Mouse (Mus musculus): Measurements from ENCODE around the gene Gfm2.

Gene Gfm2

DNA sequence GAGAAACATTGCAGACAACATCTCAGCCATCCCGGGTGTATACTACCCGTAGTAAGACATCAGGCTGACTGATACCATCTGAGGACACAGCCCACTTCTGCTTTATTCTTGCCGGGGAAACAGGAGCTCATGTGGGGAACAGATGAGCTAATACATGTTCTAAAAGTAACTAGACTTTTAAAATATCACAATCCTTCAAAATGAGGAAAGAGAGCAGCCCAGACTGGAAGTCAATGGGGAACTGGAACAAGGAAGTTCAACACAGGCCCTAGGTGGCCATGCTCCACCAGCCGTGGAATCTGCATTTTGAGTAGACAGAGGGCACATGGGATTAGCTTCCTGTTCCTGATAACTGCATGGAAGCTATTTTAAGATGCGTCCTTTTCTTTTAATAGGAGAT, 50.0 kb downstream of the Gfm2 start:
- peak; percentile 36 for DNase-seq (ENCODE audit: low read depth)

DNA sequence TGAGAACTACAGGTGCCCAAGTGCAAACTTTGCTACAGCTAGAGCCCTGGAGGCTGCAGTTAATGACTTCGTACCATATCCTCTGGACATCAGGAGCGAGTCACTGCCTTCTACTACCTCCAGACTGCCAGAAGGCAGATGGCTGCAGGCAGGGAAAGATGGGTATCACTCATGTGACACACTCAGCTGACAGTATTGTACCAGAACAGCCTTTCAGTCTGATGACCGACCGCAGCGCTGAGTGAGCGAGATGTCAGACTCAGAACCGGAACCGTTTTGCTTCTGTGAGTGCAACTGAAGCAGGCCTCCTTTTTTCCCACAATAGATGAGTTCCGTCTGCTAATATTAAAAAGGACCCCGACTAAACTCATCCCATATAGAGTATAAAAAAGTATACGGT, 54.9 kb downstream of the Gfm2 start:
- DNase-seq (ENCODE audit: low read depth), result no peak

DNA sequence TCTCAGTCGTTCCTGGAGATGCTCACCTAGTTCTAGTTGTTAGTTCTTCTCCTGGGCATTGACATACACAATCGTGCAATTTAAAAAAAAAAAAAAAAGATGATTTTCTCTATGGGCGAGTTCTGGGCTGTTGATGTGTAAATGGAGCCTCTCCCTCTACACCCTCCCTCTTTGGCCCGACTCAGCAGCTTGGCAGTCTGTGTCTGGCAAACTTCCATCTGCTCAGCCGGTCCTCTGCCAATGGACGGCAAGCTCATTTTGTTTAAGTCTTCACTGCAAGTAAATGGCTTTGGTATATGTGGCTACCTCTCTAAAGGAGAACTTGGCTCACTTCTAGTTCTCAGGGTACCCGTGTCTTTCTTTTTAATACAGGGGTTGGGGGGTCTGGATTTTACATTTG, 55.7 kb downstream of the Gfm2 start:
- DNase-seq (ENCODE audit: low read depth), result no peak

DNA sequence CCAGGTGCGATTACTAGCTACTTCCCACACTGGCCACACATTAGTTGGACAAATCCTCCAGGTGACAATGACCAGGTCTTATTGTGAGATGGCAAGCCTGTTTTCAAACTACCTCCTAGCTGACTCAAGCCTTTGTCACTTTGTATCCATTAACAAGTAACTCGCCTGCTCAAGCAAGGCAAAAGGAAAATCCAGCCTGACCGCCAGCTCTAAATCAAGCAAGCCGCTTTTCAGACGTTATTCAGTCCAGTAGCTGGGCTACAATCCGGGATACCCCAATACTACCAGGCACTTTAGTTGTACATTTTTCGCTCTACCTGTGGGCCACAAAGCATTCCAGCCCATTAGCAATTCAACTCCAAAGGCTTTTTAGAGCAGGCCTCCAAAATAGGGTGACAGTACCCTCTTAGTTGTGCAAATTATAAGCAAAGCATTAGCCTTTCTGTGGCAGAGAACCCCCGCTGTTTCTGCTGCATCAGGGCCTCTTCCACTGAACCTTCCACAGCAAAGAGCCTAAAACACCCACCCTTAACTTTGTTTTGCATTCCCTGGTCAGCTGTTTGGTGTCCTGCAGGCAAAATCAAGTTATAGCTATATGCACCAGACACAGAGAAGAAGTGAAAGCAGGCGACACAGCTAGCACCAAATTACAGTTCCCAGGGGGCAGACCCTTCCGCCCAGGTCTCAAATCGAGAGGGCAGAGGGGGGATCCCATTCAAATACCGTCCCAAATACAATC, 58.6 kb downstream of the Gfm2 start:
- no peak for DNase-seq (ENCODE audit: low read depth)

DNA sequence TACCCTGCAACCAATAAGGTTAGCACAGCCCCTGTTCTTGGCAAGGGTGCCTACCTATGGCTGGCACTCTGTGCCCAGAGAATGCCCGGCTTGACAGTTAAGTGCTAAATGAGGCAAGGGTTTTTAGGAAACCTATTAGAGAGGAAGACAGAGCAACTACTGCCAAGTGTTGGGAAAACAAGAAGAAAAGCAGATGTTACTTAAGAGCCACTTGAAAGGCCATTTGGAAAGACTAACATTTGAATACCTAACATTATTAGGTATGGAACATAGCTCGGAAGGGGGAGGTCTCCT, 59.1 kb downstream of the Gfm2 start:
- DNase-seq (ENCODE audit: low read depth), result no peak

DNA sequence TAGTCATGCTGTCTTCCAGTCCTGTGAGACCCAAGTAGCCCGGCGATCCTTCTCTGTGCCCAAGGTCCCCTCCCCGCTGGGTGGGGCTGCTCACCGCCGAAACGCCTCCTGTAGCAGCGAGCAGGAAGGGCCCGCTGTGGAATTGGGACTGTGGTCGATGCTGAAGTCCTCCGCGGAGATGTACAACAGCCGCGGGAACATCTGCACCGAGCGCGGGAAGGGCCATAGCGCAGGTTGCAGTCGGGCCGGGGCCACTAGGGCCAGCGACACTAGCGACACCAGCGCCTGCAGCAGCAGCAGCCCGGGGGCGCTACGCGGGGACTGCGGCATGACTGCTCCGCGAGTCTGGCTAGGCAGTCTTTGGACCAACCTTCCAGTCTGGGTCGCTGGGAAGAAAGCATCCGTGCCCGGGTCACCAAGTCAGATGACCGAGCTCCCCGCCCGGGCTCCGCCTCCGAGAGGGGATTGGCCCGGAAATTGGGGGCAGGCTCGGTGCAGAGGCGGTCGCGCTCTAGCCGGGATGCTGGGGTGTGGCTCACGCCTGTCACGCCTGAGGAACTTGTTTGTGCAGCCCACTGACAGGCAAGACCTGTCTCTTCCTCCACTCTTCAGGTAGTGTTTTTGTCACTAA, 60.3 kb downstream of the Gfm2 start, which contains the start of gene Hexb:
TSS of gene Hexb (minus strand) at position 426 of the 631 bp plus-strand sequence.
- DNase-seq (ENCODE audit: low read depth), result peak; percentile 82

DNA sequence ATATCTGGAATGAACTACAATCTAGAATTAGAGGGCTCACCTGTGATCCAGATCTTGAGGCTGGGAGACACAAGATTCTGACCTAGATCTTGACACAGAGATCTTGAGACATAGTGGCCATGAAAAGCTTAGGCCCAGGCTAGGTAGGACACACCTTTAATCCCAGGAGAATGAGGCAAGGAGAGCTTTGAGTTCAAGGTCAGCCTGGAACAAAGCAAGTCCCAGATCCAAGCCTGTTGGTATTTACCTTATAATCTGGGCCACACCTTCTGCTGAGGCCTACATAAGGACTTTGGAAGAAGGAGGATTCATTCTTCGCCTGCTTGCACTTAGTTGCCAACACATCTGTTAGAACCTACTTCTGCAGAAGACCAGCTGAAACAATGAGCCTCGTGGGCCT, 61.4 kb downstream of the Gfm2 start:
- no peak for DNase-seq (ENCODE audit: low read depth)

DNA sequence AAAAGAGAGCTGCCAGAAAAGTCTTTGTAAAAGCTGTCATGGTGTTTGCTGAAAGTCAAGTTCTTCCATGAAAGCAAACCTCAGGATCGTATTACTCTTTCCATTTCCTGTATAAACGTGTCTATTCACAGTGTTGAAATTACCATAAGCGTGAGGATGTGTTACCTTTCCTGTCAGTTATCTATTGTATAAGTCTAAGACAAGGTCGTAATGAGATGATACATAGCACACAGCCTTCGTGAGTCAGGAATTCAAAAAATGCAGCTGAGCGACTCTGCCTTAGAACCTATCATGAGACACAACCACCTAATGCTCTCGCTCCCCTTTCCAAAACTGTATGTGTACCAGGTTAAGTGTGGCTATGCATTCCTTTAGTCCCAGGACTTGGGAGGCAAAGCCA, 63.3 kb downstream of the Gfm2 start:
- no peak for DNase-seq (ENCODE audit: low read depth)

DNA sequence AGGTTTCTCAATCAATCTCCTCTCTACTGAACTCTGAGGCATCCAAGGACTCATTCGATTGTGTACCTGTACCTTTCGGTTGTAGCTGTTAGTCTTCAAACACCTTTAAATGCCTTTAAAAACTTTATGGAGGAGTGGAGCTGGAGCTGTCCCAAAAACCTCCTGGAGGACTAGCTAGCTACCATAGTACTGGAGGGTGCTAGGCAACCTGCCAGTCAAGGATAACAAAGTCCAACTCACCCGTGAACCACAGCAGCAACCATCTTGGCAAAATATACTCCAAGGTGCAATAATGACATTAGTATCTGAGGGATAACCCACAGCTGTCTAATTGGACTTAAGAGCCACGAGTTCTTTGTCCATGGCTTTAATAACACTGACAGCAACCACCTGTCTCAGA, 64.2 kb downstream of the Gfm2 start:
- DNase-seq (ENCODE audit: low read depth), result no peak

DNA sequence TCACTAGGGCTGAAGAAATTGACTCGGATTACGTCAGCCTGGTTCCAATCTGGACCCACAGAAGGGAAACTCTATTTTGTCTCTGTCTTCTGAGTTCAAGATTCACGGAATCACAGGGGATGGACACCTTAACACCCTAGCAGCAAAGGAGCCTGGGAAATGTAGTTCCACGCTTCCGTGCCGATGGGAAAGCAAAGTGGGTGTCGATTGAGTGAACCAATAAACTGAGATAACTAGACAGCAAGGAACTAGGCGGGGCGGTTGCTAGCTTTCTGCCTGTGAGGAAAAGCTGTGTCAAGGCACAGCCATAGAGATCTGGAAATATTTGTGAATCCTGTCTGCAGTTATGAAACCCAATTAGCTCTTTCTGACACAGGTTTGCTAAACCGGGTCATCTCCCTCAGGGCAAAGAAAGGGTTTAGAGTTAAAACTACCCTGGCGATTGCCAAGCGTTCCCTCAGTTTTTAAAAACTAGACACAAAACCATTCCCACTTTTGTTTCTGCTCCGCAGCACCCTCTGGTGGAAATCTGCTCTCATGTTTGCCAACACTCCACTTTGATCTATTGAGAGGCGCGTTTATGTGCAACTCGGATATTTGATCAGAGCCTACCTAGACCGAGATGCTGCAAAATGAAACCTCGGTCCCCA, 67.4 kb downstream of the Gfm2 start:
- DNase-seq (ENCODE audit: low read depth), result peak; percentile 72

DNA sequence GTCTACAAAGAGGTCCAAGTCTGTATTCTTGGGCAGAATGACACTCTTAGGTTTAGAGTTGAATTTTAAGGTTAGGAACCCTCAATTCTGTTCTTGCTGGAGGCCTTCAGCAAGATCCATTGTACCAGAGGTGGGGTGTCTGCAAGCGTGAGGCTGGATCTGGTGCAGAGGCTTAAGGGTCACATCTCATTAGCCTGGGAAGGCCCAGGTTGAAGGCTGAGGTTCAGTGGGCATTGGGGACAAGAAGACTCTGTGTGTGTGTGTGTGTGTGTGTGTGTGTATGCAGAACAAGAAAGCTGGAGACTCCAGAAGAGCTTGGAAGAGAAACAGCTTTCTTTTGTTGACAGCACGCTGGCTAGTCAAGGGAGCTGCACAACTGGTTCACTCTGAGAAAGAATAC, 68.3 kb downstream of the Gfm2 start:
- DNase-seq (ENCODE audit: low read depth), result no peak

DNA sequence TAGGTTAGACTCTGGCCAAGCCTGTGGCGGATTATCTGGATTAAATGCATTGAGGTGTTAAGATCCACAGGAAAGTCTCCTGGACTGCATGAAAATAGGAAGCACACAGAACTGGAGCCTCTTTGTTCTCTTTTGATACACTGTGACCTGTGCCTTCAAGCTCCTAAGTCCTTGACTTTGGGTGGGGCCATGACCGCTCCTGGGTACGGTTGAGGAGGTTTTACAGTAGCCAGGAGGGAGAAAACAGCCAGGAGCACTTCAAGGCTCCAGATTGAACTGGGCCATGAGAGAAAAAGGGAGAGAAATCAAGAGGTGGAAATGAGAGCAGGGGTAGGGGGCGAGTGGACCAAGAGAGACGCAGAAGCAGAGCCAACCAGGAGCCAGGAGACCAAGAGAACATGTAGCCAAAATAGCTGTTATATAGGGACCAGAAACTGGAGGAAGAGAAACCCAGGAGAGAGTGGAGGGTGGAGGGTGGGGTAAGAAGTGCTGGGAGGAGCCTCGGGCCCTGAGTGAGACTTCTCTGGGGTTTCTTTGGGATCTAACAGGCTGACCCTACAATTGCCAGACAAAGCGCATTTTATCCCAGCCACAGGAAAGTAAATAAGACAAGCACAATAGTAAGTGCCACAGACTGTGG, 69.9 kb downstream of the Gfm2 start:
- DNase-seq (ENCODE audit: low read depth), result no peak

DNA sequence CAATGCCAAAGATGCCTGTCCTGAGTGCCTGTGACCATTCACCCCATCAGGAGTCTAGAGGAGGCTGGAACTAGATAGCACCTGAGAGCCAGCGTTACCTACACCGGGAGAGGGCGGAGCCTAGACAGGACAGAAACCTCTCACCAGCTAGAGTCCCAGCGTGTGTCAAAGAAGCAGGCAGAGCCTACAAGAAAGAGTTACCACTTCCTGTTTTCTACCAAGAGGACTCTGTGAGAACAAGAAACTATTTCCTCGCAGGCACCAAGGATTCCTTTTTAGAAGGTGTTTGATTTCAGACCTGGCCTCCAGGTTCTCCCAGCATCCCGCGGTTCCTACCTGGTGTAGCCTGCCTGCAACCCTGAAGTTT, 70.4 kb downstream of the Gfm2 start:
- DNase-seq (ENCODE audit: low read depth), result no peak

DNA sequence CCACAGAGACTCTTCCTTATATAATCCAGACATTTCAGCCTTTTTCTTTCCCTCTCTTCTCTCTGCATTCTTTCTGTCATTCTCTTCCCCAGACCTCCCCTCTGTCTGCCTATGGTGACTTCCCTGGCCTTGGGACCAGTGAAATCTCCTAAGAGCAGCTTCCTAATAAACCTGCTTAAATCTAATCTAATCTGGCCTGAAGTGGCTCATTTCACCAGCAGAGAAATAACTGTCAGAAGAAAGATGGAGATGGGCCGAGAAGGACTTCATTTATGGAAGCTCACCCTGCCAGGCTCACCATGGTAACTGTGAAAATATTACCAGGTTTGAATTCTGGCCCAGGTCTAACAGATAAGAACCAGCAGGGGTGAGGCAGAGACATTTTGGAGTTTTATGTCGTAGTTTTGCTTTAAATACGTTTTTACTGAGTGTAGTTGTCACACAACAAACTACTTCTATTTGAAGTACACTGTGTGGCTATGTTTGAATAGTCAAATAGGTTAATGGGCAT, 70.8 kb downstream of the Gfm2 start:
- no peak for DNase-seq (ENCODE audit: low read depth)

DNA sequence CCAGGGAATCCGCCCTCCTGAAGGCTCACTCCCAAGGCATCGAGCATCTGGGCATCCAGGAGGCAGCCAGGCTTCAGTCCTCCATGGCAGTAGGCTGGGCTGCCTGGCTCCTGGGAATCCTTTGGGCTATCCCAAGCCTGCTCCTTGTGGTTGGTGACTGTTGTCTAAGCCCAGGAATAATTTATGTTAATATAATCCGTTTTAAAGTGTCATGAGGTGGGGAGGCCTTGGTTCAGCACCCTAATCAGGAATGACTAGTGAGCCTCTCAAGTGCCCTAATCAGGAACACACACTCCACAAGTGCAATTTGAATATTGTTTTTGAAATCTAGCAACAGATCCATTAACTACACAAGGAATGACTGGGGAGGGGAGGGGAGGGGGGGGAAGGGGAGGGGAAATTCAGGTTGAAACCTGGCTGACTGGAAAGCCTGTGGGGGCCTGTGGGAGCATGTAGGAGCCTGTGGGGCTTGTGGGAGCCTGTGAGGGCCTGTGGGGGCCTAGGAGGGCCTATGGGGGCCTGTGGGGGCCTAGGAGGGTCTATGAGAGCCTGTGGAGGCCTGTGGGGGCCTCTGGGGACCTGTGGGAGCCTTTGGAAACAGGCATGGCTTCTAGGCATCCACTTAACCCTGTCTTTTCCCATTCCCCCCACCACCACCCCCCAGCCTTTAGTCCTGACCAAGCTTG, 77.0 kb downstream of the Gfm2 start:
- DNase-seq (ENCODE audit: low read depth), result no peak

DNA sequence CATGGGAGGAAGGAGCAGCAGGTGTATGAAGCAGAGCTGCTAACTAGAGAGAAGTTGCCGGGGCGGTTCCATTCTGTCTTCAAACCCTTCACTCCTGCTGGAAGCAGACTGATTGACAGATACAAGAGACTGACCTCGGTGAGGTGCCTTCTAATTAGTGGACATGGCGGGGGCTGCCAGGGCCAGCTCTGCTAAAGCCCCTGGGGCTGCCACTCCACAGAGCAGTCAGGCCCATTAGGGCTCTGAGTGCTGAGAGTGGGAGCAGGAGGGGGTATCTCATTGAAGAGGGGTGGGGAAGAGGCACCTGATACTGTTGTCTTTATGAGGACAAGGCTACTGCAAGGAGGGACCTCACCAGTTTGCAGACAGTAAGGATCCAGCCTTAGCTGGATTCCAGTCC, 77.8 kb downstream of the Gfm2 start:
- no peak for DNase-seq (ENCODE audit: low read depth)

DNA sequence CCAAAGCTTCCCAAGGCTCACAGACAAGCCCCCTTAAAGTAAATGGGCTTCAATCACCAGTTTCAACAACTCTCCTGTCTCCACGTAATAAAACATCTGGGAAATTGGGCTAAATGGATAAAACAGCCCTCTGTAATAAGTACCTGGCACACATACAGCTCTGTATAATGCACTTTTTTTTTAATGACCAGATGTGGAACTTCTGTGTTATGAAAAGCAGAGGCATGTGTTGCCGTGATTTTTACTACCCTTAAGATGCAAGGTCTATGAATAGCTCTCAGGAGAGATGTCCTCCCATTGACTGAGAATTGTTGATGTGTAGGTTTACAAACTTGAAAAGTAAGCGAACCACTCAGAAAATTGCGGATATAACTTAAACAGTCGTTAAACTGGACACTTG, 78.5 kb downstream of the Gfm2 start:
- no peak for DNase-seq (ENCODE audit: low read depth)

DNA sequence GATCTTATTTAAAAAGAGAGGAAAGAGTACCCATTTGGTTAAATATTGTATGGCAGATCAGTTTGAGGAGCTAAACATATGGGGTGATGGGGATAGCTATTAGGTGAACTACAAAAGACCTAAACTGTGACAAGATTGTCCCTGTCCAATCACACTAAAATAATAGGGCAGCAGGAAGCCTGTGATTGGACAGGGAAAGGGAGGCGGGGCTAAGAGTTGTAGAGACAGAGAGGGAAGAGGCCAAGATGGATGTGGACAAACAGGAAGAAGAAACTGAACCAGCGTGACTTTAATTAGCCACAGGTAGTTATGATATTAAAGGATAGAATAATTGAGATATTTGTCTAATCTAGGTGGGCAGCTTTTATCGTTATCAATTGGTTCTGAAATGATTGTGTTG, 82.3 kb downstream of the Gfm2 start:
- no peak for DNase-seq (ENCODE audit: low read depth)

DNA sequence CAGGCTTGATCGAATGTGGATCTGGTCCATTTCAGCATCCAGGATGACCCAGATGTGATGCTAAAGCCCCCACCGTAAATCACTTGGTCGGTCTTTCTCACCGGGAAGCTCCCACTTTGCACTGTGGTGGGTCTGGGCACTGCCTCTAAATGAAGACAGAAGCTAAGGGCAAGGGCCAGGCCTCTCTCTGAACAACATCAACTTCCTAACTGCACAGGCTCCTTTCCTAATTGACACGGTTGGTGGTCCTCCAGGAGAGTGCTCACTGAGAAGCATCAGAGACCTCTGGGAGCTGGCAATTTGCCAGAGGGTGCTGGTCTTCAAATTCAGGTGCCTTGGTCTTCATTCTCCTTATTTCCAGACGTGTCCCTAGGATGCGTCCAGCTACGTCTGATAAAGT, 86.1 kb downstream of the Gfm2 start:
- no peak for DNase-seq (ENCODE audit: low read depth)

DNA sequence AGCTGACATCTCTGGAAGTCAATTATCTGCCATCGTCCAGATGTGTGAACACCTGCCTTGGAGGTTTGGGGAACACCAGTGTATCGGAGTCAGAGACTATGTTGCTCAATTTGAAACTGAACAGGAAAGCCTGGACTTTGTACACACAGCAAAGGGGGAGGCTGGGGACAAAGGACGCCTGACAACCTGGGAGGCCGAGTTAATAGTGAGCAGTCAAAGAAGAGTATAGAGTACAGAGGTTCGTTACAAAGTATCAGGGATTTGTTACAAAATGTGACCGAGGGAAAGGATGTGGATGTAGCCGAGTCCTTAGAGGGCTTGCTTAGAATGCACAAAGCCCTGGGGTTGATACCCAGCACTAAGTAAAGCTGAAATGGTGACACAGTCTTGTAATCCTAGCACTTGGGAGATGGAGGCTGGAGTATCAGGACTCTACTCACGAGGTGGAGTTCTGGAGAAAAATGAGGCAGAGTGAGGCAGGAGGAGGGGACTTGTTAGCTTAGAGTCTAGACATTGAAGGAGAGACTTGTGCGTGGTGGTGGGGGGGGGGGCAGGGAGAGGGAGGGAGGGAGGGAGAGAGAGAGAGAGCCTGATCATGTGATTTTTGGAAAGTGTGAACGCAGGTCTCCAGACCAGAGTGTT, 86.7 kb downstream of the Gfm2 start:
- no peak for DNase-seq (ENCODE audit: low read depth)

DNA sequence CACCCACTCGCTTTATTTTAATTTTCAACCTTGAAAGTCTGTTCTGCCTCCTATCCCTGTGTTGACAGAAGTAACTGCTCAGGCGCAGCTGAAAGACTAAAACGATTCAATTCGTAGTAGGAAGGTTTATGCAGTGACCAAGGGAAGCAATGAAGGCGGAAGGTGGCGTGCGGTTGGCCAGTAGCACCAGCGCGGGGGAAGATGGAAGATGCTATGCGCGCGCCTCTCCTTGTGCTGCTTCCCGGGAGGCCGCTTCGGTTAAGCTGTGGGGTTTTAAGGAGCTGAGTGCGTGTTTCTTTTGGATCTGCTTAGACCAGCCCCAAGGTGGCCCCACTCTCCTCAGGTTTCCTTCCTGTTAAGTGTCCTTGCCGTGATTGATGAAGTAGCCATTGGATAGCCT, 87.4 kb downstream of the Gfm2 start:
- DNase-seq (ENCODE audit: low read depth), result no peak

DNA sequence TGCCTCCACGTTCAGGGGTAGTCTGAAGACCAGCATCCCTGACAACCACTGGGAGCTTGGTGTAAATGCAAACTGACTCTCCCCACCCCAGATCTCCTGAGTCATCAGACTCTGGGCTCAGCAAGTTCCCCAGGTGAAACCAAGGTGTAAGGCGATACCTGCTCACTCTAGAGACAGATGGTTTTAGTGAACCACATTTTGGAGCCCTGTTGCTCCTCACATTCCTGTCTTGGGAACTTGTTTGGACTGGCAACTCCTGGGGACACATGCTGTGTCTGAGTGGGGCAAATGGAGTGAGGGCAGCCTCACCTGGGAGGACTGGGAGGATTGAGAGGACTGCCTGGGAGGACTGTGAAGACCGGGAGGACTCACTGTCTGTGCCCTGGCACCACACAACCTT, 90.1 kb downstream of the Gfm2 start:
- DNase-seq (ENCODE audit: low read depth), result no peak
